Mouse (Mus musculus): ENCODE data around the gene Twnk. TPM values are rescaled to one million over a fixed set of nuclear protein-coding genes. Genes with fewer than 3 reads are reported as not detected.

The Twnk gene
- polyA plus RNA-seq, 1 experiment = 13.5 TPM

GRCm38 (mm10) chr19:45058841-45059240, 53.4 kb downstream of the Twnk start:
- WGBS = 2% methylated on average over 14 of the region's 14 CpGs
- Histone ChIP-seq H3K27ac (ENCODE audit: control insufficient read depth, insufficient read depth, low read depth, low read length, poor library complexity) (peak overlapping the region; percentile 90), H3K4me1 (ENCODE audit: control insufficient read depth, insufficient read depth, low read length) (peaks cover 1% of the 10 kb centered on the region; the same call in 1 of the 2 replicates), H3K4me3 (replicated peaks; ENCODE audit: control insufficient read depth, low read depth, low read length) (peak overlapping the region; percentile 64)
- TF ChIP-seq POLR2A (IDR thresholded peaks at IDR 0.05; ENCODE audit: borderline replicate concordance, control insufficient read depth, low read depth, low read length) = no peak
- no peak for TF ChIP-seq CTCF (IDR thresholded peaks at IDR 0.05; ENCODE audit: control insufficient read depth, insufficient read depth, low read length)

Other genes with a start within 250 kb of the Twnk start
- not detected in 2 replicates for gene Pax2, start 249.6 kb upstream of the Twnk start, polyA plus RNA-seq (2011; ENCODE audit: insufficient read depth, insufficient read length, low replicate concordance, missing spikeins)
- gene Slf2, start 74.5 kb upstream of the Twnk start, polyA plus RNA-seq (2011; ENCODE audit: insufficient read depth, insufficient read length, low replicate concordance, missing spikeins) = 5.7 and 7.7 TPM in 2 replicates
- 1.2 and 6.5 TPM in 2 replicates for gene Sema4g, start 16.6 kb upstream of the Twnk start, polyA plus RNA-seq (2011; ENCODE audit: insufficient read depth, insufficient read length, low replicate concordance, missing spikeins)
- gene Mrpl43, start 779 bp downstream of the Twnk start, polyA plus RNA-seq (2011; ENCODE audit: insufficient read depth, insufficient read length, low replicate concordance, missing spikeins) = 18.7 and 23.9 TPM in 2 replicates
- 3.1 and 11.2 TPM in 2 replicates for gene Lzts2, start 8.8 kb downstream of the Twnk start, polyA plus RNA-seq (2011; ENCODE audit: insufficient read depth, insufficient read length, low replicate concordance, missing spikeins)
- not detected in 2 replicates for gene Pdzd7, start 40.1 kb downstream of the Twnk start, polyA plus RNA-seq (2011; ENCODE audit: insufficient read depth, insufficient read length, low replicate concordance, missing spikeins)
- 8.1 and 13.5 TPM in 2 replicates for gene Sfxn3, start 41.8 kb downstream of the Twnk start, polyA plus RNA-seq (2011; ENCODE audit: insufficient read depth, insufficient read length, low replicate concordance, missing spikeins)
- 1.4 and 2.2 TPM in 2 replicates for gene Kazald1, start 69.6 kb downstream of the Twnk start, polyA plus RNA-seq (2011; ENCODE audit: insufficient read depth, insufficient read length, low replicate concordance, missing spikeins)
- not detected in 2 replicates for gene Tlx1, start 145.0 kb downstream of the Twnk start, polyA plus RNA-seq (2011; ENCODE audit: insufficient read depth, insufficient read length, low replicate concordance, missing spikeins)
- not detected in 2 replicates for gene Lbx1, start 230.1 kb downstream of the Twnk start, polyA plus RNA-seq (2011; ENCODE audit: insufficient read depth, insufficient read length, low replicate concordance, missing spikeins)

Measured in bone marrow, adult 2 months (tissue).